Mouse (Mus musculus): ENCODE data around the gene Il10ra. TPM values are rescaled to one million over a fixed set of nuclear protein-coding genes. Genes with fewer than 3 reads are reported as not detected.
A peak's percentile ranks its signal among the peaks of the same experiment; 100 is the strongest.

Gene Il10ra
- polyA plus RNA-seq, 1 experiment: 0.78 TPM

DNA sequence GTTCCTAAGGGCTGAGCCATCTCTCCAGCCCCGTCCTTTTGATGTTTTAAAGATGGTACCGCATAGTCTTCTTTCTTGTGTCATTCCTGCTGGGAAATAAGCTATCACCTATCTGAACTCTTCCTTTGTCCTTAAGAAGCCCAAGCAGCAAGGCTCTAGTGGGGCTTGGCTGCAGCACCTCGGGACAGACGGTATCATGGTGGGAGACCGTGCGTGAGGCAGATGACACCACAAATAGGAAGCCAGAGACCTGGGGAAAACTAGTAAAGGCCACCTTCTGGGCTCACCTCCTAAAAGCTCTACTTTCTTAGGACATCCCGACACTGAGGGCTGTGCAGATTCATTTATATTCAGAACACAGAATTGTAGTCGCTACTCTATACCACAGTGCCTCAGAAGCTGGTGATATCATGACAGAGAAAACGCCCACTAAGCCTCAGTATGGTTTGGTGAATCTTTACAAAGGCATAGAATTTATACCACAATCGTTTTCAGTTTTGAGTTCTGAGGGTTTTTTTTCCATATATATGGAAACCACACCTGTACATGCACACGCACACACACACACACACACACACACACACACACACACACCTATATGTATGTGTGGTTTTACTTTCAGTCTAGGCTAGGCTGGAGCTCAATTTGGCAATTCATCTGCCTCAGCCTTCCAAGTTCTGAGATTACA lies 22.7 kb upstream of the Il10ra start:
- no peak for DNase-seq (ENCODE audit: low read depth)
- TF ChIP-seq POLR2A (IDR thresholded peaks at IDR 0.05; ENCODE audit: borderline replicate concordance, extremely low read depth, insufficient read depth, insufficient read length, poor library complexity, severe bottlenecking) (no peak), CTCF (IDR thresholded peaks at IDR 0.05; ENCODE audit: borderline replicate concordance, extremely low read depth, insufficient read depth, insufficient read length) (no peak)

- DNase-seq (ENCODE audit: low read depth): no peak
- TF ChIP-seq CTCF (IDR thresholded peaks at IDR 0.05; ENCODE audit: borderline replicate concordance, extremely low read depth, insufficient read depth, insufficient read length): no peak
- no peak for TF ChIP-seq POLR2A (IDR thresholded peaks at IDR 0.05; ENCODE audit: borderline replicate concordance, extremely low read depth, insufficient read depth, insufficient read length, poor library complexity, severe bottlenecking)
These were observed 13.5 kb upstream of the Il10ra start for GRCm38 (mm10) chr9:45282466-45282865.

DNA sequence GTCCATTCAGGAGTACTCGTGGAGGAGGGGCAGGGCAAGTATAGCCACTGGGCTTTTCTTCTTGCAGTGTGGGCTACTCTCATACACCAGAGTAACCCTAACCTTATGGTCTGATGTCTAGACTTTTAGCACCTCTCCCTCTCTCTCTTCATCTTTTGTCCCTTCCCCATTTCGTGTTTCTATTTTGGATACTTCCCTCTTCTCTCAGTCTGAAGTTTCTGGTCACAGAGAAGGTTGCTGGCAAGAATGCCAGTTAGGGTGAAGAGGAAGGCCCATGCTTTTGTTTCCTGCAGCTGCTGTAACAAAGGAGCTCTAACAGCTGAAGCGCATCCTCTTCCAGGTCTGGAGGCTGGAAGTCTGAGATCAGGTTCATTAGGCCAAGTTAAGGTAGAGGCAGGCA lies 11.9 kb upstream of the Il10ra start:
- DNase-seq (ENCODE audit: low read depth): no peak
- no peak for TF ChIP-seq POLR2A (IDR thresholded peaks at IDR 0.05; ENCODE audit: borderline replicate concordance, extremely low read depth, insufficient read depth, insufficient read length, poor library complexity, severe bottlenecking)
- TF ChIP-seq CTCF (IDR thresholded peaks at IDR 0.05; ENCODE audit: borderline replicate concordance, extremely low read depth, insufficient read depth, insufficient read length): no peak

DNA sequence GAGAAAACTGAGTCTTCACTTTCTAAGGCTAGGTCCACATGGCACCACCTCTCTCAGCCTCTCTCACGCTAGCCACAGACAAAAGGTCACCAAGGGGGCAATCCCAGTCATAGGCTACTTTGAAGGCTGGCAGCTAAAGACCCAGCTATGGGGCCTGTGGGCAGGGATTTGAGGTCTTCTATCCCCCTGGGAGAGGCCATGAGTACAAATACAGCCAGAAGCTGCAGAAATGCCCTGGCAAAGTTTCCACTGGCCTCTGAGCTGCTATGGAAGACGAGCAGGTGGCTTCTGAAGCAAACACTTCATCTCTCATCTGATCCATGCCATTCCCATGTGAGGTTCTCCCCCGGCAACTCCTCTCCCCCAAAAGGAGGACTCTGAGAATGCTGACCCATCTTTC lies 11.1 kb upstream of the Il10ra start:
- no peak for DNase-seq (ENCODE audit: low read depth)
- TF ChIP-seq CTCF (IDR thresholded peaks at IDR 0.05; ENCODE audit: borderline replicate concordance, extremely low read depth, insufficient read depth, insufficient read length): no peak

GRCm38 (mm10) chr9:45274635-45275034 lies 5.7 kb upstream of the Il10ra start:
- no peak for TF ChIP-seq POLR2A (IDR thresholded peaks at IDR 0.05; ENCODE audit: borderline replicate concordance, extremely low read depth, insufficient read depth, insufficient read length, poor library complexity, severe bottlenecking)
- no peak for TF ChIP-seq CTCF (IDR thresholded peaks at IDR 0.05; ENCODE audit: borderline replicate concordance, extremely low read depth, insufficient read depth, insufficient read length)
- no peak for DNase-seq (ENCODE audit: low read depth)

DNA sequence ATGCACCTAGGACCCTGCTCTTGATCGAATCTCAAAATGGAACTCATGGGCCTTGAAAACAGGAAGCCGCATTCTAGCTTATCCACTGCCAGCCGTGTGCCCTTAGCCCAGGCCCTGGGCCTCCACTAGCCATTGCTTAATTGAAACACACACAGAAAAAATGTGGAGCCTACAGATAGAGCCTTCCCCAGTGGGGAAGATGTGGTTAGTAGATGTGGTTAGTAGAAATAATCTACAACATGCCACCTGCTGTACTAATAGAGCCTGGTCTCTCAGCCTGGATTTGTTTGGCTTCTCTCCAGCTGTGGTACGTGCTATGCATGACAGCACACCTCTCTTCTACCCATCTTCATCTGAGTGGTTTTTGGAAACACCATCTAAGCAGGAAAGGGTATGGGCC lies 5.3 kb upstream of the Il10ra start:
- peak; percentile 8 for DNase-seq (ENCODE audit: low read depth)
- no peak for TF ChIP-seq CTCF (IDR thresholded peaks at IDR 0.05; ENCODE audit: borderline replicate concordance, extremely low read depth, insufficient read depth, insufficient read length)
- TF ChIP-seq POLR2A (IDR thresholded peaks at IDR 0.05; ENCODE audit: borderline replicate concordance, extremely low read depth, insufficient read depth, insufficient read length, poor library complexity, severe bottlenecking): no peak

GRCm38 (mm10) chr9:45272213-45272612 lies 3.3 kb upstream of the Il10ra start:
- TF ChIP-seq CTCF (IDR thresholded peaks at IDR 0.05; ENCODE audit: borderline replicate concordance, extremely low read depth, insufficient read depth, insufficient read length) (no peak), POLR2A (IDR thresholded peaks at IDR 0.05; ENCODE audit: borderline replicate concordance, extremely low read depth, insufficient read depth, insufficient read length, poor library complexity, severe bottlenecking) (no peak)
- no peak for DNase-seq (ENCODE audit: low read depth)

DNA sequence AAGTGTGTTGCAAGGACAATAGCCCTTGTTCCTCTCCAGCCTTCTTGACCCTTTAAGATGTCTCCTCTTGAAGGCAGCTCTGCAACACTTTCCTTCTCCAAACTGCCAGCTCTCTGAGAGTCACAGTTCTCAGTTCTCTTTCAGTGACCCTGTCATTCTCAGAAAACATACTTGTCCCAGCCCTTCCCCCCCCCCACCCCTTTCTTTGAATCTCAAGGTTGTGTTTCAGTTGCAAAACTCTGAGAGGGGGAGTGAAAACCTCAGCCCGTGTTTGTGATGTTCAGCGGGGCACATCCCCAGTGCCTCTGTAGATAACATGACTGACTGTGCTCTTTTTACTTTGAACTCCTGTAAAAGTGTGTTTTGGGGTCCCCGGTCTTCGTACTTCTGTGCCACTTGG lies 870 bp downstream of the Il10ra start:
- no peak for DNase-seq (ENCODE audit: low read depth)
- no peak for TF ChIP-seq POLR2A (IDR thresholded peaks at IDR 0.05; ENCODE audit: borderline replicate concordance, extremely low read depth, insufficient read depth, insufficient read length, poor library complexity, severe bottlenecking)
- no peak for TF ChIP-seq CTCF (IDR thresholded peaks at IDR 0.05; ENCODE audit: borderline replicate concordance, extremely low read depth, insufficient read depth, insufficient read length)

GRCm38 (mm10) chr9:45267099-45267498 lies 1.9 kb downstream of the Il10ra start:
- TF ChIP-seq CTCF (IDR thresholded peaks at IDR 0.05; ENCODE audit: borderline replicate concordance, extremely low read depth, insufficient read depth, insufficient read length) (no peak), POLR2A (IDR thresholded peaks at IDR 0.05; ENCODE audit: borderline replicate concordance, extremely low read depth, insufficient read depth, insufficient read length, poor library complexity, severe bottlenecking) (no peak)
- DNase-seq (ENCODE audit: low read depth): no peak

DNA sequence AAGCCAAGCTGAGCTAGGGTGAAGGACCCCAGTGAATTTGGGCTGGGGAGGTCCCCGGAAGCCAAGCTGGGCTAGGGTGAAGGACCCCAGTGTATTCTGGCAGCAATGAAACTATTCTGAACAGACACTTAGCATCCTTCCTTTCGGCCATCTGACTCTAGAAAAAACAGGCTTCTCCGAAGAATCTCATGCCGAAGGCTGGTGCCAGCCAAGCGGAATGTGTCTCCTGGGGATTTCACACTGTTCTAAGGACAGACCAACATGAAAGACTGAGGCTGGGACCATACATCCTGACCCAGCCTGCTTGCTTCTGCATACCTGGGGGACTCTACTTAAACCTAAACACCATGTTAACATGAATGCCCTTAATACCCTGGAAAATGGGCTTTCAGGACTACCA lies 7.1 kb downstream of the Il10ra start:
- peak; percentile 1 for DNase-seq (ENCODE audit: low read depth)
- TF ChIP-seq CTCF (IDR thresholded peaks at IDR 0.05; ENCODE audit: borderline replicate concordance, extremely low read depth, insufficient read depth, insufficient read length): no peak
- no peak for TF ChIP-seq POLR2A (IDR thresholded peaks at IDR 0.05; ENCODE audit: borderline replicate concordance, extremely low read depth, insufficient read depth, insufficient read length, poor library complexity, severe bottlenecking)

DNA sequence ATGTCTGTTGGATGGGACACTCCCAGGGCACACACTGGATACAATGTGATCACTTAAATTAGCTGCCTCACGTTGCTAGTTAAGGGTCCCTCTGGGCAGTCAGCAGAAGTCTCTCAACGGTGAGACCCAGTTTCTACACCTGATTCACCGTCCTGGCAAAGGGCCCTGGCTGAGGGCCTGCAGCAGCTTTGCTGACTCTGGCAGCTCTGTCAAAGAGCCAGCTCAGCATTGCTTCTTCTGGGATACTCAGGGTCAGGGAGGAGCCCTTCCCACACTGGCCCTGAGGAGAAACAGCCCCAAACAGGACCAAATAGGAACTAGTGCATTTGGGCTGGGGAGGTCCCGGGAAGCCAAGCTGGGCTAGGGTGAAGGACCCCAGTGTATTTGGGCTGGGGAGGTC lies 7.5 kb downstream of the Il10ra start:
- DNase-seq (ENCODE audit: low read depth): peak; percentile 17
- TF ChIP-seq POLR2A (IDR thresholded peaks at IDR 0.05; ENCODE audit: borderline replicate concordance, extremely low read depth, insufficient read depth, insufficient read length, poor library complexity, severe bottlenecking) (no peak), CTCF (IDR thresholded peaks at IDR 0.05; ENCODE audit: borderline replicate concordance, extremely low read depth, insufficient read depth, insufficient read length) (no peak)

GRCm38 (mm10) chr9:45259065-45259464 lies 9.9 kb downstream of the Il10ra start:
- DNase-seq (ENCODE audit: low read depth): no peak
- TF ChIP-seq CTCF (IDR thresholded peaks at IDR 0.05; ENCODE audit: borderline replicate concordance, extremely low read depth, insufficient read depth, insufficient read length) (no peak), POLR2A (IDR thresholded peaks at IDR 0.05; ENCODE audit: borderline replicate concordance, extremely low read depth, insufficient read depth, insufficient read length, poor library complexity, severe bottlenecking) (no peak)
